Mouse (Mus musculus): ENCODE results near the gene Tbc1d9b. TPM values are rescaled to one million over a fixed set of nuclear protein-coding genes. Genes with fewer than 3 reads are reported as not detected.

Tbc1d9b gene
- polyA plus RNA-seq, 3 experiments from 2014 or later, result 18.4 to 23.5 (median 20.9) TPM

- ATAC-seq, result no peak
Observed at GRCm38 (mm10) chr11:50139571-50139970, 8.4 kb downstream of the Tbc1d9b start.

GRCm38 (mm10) chr11:50145529-50145928 is 14.3 kb downstream of the Tbc1d9b start:
- no peak for ATAC-seq

- no peak for ATAC-seq
Observed at GRCm38 (mm10) chr11:50146121-50146520, 14.9 kb downstream of the Tbc1d9b start.

- ATAC-seq, result no peak
Observed at GRCm38 (mm10) chr11:50147267-50147957, 16.2 kb downstream of the Tbc1d9b start.

- ATAC-seq, result no peak
Observed at GRCm38 (mm10) chr11:50147958-50148476, 16.8 kb downstream of the Tbc1d9b start.

- ATAC-seq, result no peak
Observed at GRCm38 (mm10) chr11:50149200-50149599, 18.0 kb downstream of the Tbc1d9b start.

GRCm38 (mm10) chr11:50149603-50150150 is 18.5 kb downstream of the Tbc1d9b start:
- no peak for ATAC-seq

- no peak for ATAC-seq
Observed at GRCm38 (mm10) chr11:50151374-50151773, 20.2 kb downstream of the Tbc1d9b start.

- ATAC-seq, result no peak
Observed at GRCm38 (mm10) chr11:50154166-50154565, 23.0 kb downstream of the Tbc1d9b start.

GRCm38 (mm10) chr11:50154777-50155520 is 23.8 kb downstream of the Tbc1d9b start:
- no peak for ATAC-seq

GRCm38 (mm10) chr11:50155785-50156184 is 24.6 kb downstream of the Tbc1d9b start:
- no peak for ATAC-seq

- no peak for ATAC-seq
Observed at GRCm38 (mm10) chr11:50156725-50157258, 25.6 kb downstream of the Tbc1d9b start.

GRCm38 (mm10) chr11:50158346-50158745 is 27.1 kb downstream of the Tbc1d9b start:
- no peak for ATAC-seq

GRCm38 (mm10) chr11:50159347-50159746 is 28.2 kb downstream of the Tbc1d9b start:
- no peak for ATAC-seq

- no peak for ATAC-seq
Observed at GRCm38 (mm10) chr11:50161578-50162304, 30.5 kb downstream of the Tbc1d9b start.

GRCm38 (mm10) chr11:50162338-50163050 is 31.3 kb downstream of the Tbc1d9b start:
- no peak for ATAC-seq

- ATAC-seq, result no peak
Observed at GRCm38 (mm10) chr11:50168352-50168751, 37.2 kb downstream of the Tbc1d9b start.

GRCm38 (mm10) chr11:50174111-50174729 is 43.0 kb downstream of the Tbc1d9b start, which contains the start of gene Mrnip:
Gene Mrnip, plus strand, starts transcription at chr11:50174444.
- ATAC-seq, result peak; percentile 40

- peak; percentile 100 for ATAC-seq
Observed at GRCm38 (mm10) chr11:50174730-50175187, 43.6 kb downstream of the Tbc1d9b start.

GRCm38 (mm10) chr11:50176351-50176750 is 45.2 kb downstream of the Tbc1d9b start:
- no peak for ATAC-seq

GRCm38 (mm10) chr11:50177111-50177510 is 45.9 kb downstream of the Tbc1d9b start:
- ATAC-seq, result no peak

Data from inflammation-experienced regulatory T-cells, adult 6 months (primary cell).